Mouse (Mus musculus): ENCODE data around the gene Ackr2.

Ackr2 gene

GRCm38 (mm10) chr9:121916102-121916501, 17.9 kb downstream of the Ackr2 start, which contains the start of gene Cyp8b1:
TSS of gene Cyp8b1 (minus strand) at chr9:121916305.
- no peak for DNase-seq (ENCODE audit: low read depth, low spot score)

DNA sequence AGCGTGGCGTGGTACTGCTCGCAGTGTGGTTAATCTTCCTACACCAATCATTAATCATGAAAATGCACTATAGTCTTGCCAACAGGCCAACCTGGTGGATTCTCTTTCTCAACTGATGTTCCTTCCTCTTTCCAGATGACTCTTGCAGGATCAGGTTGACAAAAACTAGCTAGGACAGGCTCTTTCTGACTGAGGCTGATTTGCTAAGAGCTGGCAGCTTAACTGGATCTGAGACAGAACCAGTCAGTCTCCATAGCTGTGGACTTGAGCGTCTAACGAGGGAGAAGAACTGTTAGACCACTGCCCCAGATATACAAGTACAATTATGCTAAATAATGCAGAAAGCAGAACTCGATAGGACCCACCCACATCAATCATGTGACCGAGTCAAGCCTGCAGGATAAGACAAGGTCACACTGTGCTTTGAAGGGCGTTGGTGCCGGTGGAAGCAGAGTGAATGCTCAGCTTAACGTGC, 20.9 kb downstream of the Ackr2 start:
- DNase-seq (ENCODE audit: low read depth, low spot score), result no peak

DNA sequence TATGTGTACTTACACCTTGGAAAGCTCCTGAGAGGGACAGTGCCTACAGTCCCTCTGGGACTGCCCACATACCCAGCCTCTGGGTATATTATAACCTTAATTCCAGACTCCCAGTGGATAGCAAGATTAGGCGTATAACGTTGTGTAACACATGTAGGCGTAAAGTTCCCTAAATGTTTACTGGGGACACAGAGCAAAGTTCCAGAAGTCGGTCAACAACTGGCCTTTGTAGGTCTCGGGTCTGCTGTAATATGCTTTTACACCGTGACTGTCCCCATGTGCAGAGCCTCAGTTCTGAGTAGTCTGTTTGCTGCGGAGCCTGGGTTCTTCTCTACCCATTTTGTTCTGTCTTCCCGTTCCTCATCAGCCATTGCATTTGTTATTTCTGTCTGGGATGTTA, 25.3 kb downstream of the Ackr2 start:
- no peak for DNase-seq (ENCODE audit: low read depth, low spot score)

DNA sequence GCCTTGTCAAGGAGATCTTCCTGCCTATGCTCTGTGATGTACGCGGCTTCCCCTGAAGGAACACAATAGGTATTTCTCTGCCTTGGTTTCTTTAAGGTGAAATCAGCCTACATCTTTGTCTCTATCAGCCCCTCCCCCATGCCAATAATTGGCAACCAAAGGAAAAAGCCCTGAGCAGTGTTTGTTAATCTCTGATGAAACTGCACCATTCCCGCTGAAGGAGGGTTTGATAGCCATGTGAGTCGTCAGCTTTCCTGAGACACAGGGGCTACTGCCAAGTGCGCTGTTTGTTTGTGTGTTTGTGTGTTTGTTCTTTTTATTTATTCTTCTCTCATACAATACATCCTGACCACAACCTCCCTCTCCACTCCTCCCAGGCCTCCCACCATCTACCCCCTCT, 25.8 kb downstream of the Ackr2 start:
- DNase-seq (ENCODE audit: low read depth, low spot score), result no peak

DNA sequence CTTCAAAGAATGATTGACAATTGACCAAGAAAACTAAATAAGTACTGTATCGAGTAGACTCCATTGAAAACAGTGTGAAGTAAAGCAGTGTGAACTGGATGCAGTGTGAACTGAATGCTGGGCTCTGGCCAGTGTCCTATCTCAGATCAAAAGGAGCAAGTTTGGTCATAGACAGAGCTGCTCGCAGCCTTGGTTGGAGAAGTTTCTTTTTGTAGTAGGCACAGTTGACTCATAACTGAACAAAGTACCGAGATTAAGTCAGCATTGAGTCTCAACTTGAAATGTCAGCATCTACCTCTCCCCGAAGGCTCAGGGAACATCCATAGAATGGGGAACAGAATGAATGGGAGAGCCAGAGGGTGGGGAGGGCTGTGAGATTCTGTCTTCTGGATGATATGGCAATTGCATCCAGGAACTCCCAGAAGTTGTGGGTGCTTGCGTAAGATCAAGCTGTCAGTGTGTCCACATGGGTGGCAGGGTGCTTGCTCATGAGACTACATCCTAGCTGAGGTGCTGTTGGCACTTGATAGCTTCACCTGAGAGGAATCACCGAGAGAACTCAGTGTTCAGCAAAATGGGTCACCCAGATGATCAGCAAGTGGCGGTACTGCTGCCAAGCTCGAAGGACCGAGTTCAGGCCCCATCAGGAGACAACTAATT, 26.9 kb downstream of the Ackr2 start:
- no peak for DNase-seq (ENCODE audit: low read depth, low spot score)

DNA sequence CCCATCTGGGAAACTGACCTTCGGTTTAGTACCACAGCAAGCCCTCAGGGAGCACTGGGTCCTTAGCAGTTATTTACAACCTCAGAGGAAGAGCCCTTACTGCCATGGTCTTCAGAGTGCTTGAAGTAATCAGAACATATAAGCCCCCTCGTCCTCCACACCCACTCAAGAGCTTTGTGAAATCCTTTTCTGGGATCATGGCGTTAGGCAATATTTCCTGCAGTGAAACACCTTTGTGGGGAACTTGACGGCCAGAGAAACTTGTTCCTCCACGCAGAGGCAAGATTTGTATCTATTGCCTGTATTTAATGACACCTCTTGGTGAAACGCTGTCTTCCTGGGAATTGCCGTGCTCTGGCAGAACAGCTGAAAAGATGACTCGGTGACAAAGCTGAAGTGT, 27.8 kb downstream of the Ackr2 start:
- DNase-seq (ENCODE audit: low read depth, low spot score), result no peak

GRCm38 (mm10) chr9:121926634-121927405, 28.7 kb downstream of the Ackr2 start:
- DNase-seq (ENCODE audit: low read depth, low spot score), result no peak

GRCm38 (mm10) chr9:121927721-121928120, 29.6 kb downstream of the Ackr2 start:
- DNase-seq (ENCODE audit: low read depth, low spot score), result no peak

- DNase-seq (ENCODE audit: low read depth, low spot score), result no peak
These were observed 30.3 kb downstream of the Ackr2 start for GRCm38 (mm10) chr9:121928498-121928897.

GRCm38 (mm10) chr9:121934856-121935255, 36.7 kb downstream of the Ackr2 start:
- DNase-seq (ENCODE audit: low read depth, low spot score), result no peak

DNA sequence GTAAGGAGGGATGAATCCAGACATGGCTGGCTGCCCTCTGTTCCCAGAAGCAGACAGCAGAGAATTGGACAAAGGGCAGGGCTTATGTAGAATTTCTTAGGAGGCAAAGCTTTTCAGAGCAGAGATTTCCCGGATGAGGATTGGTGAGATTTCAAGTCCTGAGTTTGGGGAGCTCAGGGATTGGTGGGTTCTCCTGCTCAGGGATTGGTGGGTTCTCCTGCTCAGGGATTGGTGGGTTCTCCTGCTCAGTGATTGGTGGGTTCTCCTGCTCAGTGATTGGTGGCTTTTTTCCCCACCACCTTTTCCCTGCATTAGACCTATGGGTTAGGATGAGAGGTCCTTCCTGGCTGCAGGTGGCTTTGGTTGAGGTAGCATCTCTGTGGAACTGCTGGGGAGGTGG, 38.8 kb downstream of the Ackr2 start:
- no peak for DNase-seq (ENCODE audit: low read depth, low spot score)

DNA sequence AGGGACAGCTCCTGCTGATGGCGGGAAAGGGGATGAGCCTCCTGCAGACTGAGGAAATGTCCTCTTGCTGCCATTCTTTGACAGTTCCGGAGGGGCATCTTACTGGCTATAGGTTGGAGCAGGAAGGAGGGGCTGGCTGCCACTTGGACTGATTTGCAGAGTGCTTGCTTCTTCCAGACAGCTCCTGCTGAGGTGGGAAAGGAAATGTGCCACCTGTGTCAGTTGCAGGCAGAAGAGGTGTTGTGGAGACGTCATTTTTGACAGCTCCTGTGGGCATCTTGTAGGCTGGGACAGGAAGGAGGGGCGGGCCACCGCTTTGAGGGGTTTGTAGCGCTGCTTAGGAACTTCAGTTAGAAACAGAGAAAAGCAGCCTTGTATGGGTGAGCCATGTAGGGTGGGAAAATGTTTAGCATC, 39.3 kb downstream of the Ackr2 start:
- no peak for DNase-seq (ENCODE audit: low read depth, low spot score)

DNA sequence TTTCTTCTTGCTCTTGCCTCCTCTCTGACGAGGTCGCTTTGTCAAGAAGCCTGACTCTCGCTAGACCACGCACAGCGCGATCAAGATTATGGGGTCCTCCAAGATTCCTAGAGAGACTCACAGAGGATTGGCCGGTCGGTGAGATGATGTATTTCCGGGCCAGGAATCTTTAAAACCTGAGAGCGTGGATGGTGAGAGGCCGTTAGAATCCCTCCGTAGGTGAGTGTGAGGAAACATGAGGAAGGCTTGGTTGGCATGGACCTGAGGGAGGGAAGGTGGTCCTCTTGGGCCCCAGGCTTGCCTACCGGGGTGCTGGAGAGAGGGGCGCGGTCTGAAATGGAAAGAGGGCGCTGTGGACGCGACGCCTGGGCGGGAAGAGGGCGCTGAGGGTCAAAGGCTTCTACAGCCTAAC, 39.8 kb downstream of the Ackr2 start:
- no peak for DNase-seq (ENCODE audit: low read depth, low spot score)

DNA sequence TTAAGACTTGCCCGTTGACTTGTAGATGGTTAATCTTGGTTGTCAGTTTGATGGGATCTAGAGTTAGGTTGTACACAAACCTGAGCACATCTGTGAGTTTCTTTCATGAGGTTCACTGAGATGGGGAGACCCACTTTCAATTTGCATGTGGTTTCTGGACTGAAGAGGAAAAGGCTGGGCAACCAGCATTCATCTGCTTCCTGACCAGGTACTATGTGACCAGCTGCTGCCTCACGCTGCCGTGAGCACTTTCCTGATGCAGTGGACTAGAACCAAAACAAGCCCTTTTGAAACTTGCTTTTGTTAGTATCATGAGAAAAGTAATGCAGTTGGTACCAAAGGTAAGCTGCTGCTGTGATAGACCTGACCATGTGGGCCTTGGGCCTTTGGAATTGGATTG, 44.9 kb downstream of the Ackr2 start:
- DNase-seq (ENCODE audit: low read depth, low spot score), result no peak

GRCm38 (mm10) chr9:121943628-121944027, 45.5 kb downstream of the Ackr2 start:
- DNase-seq (ENCODE audit: low read depth, low spot score), result no peak

DNA sequence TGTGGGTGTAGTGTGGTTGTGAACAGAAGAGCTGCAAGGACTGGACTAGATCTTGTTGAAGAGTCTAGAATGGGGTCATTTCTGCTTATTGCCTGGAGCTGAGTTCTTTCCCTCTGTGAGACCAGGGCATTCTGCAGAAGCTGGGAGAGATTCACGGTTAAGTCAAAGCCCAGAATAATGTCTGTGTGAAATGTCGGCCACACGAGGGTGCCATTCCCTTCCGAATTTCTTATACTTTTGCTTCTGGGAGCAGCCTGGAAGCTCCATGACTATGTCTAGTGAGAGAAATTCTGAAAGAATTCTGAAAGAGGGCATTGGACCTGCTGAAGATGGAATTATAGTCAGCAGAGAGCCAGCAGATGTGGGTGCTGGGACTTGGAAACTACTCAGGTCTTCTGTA, 49.6 kb downstream of the Ackr2 start:
- no peak for DNase-seq (ENCODE audit: low read depth, low spot score)

DNA sequence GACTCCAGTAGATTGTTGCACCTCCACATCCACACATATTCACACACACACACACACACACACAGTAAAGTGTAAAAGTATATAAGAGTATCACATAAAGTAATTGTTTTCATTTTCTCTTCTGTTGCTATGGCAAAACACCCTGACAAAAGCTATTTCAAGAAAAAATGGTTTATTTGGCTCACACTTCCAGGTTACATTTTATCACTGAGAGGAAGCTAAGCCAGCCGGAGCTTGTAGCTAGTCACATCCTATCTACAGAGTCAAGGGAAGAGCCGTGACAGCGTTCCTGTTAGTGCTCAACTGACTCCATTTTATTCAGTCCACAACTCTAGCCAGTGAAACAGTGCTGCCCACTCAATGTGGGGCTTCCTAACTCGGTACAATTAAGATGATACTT, 50.3 kb downstream of the Ackr2 start:
- no peak for DNase-seq (ENCODE audit: low read depth, low spot score)

DNA sequence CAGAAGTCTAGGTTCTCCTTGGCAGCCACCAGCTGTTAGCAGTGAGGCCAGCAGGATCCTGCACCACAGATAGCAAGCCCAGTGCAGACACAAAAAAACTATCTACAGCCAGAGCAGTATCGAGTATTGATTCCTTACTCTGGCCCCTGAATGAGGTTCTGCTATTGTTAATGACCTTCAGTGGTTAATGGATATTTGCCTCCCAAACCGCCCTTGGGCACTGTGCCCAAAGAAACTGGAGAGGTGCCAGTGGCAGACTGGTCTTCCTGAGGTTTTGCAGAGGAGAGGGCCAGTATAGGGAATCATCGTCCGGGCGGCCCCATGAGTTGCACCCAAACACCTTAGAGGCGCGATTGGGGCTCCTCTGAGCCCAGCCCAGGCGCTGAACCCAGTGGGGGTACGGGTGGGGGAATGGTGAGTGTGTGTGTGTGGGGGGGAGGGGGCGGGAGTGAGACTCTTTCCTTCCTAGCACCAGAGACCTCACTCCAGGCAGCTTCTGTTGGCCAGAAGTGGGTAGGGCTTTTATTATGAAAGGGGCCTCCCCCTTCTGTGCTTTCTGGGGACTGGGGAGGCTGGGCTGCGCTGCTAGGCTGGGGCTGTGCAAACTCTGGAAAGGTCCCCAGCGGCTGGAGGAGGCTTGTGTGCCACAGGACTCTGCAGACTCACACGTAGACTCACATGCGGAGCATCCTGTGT, 52.4 kb downstream of the Ackr2 start, which contains the start of gene Fam198a:
Gene Fam198a, plus strand, starts transcription at position 571 of the 696 bp plus-strand sequence.
- no peak for DNase-seq (ENCODE audit: low read depth, low spot score)

DNA sequence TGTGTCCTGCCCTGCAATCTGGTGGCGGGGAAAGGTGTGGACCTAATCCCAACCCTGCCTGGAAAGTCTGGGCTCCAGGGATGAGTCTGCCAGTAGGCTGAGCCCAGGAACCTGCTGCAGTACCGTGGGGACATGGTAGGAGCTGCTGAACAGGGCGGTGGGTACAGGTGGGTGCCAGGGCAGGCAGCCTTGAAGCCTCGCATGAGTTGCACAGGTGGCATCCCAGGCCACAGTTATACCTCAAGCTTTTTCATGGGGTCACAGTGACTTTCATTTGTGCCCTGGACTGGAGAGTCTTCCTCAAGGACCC, 52.9 kb downstream of the Ackr2 start:
- DNase-seq (ENCODE audit: low read depth, low spot score), result no peak

DNA sequence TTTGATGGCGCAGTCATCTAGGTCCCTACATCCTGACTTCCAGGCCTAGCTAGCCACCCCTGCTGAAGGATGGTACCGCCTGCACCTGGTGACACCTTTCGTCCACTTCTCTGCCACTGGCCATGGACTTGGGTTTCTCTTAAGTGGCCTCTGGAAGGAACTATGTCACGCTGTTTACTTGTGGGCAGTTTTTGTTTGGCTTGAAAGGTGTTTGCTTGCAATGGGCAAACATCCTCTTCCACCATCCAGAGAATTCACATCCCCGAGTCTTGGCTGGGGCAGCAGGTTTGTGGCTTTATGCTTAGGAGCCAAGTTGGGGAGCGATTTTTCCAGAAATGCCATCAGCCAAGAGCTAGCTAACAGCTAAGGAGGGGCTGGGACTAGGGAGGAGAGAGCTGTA, 54.4 kb downstream of the Ackr2 start:
- no peak for DNase-seq (ENCODE audit: low read depth, low spot score)

GRCm38 (mm10) chr9:121959966-121960635, 61.9 kb downstream of the Ackr2 start:
- no peak for DNase-seq (ENCODE audit: low read depth, low spot score)

Data from WW6 (cell line).